Mouse (Mus musculus): ENCODE data around the gene Acat3. TPM values are rescaled to one million over a fixed set of nuclear protein-coding genes. Genes with fewer than 3 reads are reported as not detected.
"Not testable (repeated sequence)": the region's sequence is repeated elsewhere in the genome, so short reads cannot be mapped to it uniquely, and the experiment has no call there.

Gene Acat3
- not detected for total RNA-seq (2021)
- long read RNA-seq, experiment 1, result 0 reads
- long read RNA-seq, experiment 2, result 0 reads

- no peak for DNase-seq
- intact Hi-C loops (cut with DNase I), result no loop called here
Observed at GRCm38 (mm10) chr17:12940151-12940805, at the start of gene Acat3. Acat3 (minus strand) TSS chr17:12940600.

DNA sequence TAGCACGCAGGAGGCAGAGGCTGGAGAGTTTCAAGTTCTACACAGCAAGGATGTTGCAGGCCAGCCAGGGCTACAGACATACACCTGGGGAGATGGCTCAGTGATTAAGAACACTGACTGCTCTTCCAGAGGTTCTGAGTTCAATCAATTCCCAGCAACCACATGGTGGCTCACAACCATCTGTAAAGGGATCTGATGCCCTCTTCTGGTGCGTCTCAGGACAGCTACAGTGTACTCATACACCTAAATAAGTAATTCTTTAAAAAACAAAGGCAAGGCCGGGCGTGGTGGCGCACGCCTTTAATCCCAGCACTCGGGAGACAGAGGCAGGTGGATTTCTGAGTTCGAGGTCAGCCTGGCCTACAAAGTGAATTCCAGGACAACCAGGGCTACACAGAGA is 47.7 kb upstream of the Acat3 start:
- DNase-seq; intact Hi-C loops (cut with DNase I): not testable (repeated sequence)

- intact Hi-C loops (cut with DNase I), result no loop called here
- DNase-seq, result no peak
Observed at GRCm38 (mm10) chr17:12983988-12984387, 43.6 kb upstream of the Acat3 start.

DNA sequence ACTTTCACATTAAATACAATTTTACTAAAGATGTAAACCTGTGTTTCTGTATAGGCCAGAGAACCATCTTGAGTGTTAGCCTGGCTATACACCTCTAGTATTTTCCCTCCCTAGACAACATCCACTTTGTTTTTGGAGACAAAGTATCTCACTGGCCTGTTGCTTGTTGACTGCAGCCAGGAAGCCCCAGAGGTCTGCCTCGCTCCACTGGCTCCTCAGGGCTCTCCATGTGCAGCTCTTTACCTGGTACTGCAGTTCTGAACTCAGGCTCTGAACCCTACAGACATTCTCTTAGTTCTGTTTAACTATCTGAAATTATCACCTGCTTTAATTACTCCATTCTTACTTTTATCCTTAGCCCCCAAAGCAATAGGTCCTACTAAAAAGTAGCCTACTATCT is 38.1 kb upstream of the Acat3 start:
- DNase-seq, result no peak
- intact Hi-C loops (cut with DNase I), result loop anchor here (5.0 kb wide), 1 partner anchor 61 kb away; the partner anchor contains the start of genes Mrpl18 and Tcp1

DNA sequence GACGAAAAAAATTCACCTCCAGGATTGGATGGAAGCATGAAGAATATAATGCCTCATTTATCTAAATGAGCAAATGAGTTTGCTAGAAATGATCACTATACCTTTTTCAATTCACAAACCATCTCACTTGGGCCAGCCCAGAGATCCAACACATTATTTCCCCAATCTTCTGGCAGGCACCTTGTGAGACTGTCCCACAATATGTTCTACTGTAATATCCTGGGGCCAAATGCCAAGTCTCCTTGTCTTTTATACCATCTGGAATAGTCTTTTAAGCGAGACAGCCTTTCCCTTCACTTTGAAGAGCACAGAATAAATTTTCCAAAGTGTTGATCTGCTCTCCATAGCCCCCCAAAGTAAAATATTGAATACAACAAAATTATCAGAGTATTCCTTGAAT is 33.5 kb upstream of the Acat3 start:
- intact Hi-C loops (cut with DNase I), result no loop called here
- no peak for DNase-seq

DNA sequence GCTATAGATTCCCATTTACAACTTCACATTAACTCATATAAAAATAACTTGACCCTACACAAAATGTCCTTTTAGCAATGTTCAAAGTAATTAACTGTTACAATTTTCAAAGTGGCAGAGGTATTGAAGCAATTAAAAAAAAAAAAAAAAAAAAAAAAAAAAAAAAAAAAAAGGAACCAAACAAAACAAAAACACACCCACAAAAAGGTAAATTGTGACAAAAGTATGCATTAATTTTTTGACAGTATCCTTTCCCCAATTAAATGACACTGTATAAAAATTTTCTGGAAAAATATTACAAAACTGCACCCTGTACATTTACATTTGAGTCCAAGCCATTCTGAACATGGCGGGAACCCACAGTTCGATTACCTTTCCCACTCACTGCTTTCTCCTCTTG is 26.8 kb upstream of the Acat3 start:
- intact Hi-C loops (cut with DNase I), result no loop called here
- no peak for DNase-seq

- DNase-seq, result no peak
- intact Hi-C loops (cut with DNase I), result loop anchor here (5.0 kb wide), 1 partner anchor 41 kb away; no protein-coding TSS in a partner anchor
Observed at GRCm38 (mm10) chr17:12963476-12963875, 23.1 kb upstream of the Acat3 start.

GRCm38 (mm10) chr17:12960331-12960873 is 20.0 kb upstream of the Acat3 start, which contains the start of gene Acat2:
Acat2 (minus strand) TSS chr17:12960747.
- intact Hi-C loops (cut with DNase I), result loop anchor here (5.0 kb wide), 1 partner anchor 38 kb away; no protein-coding TSS in a partner anchor
- DNase-seq, result peak; percentile 89 to 93

- intact Hi-C loops (cut with DNase I); DNase-seq: not testable (repeated sequence)
Observed at GRCm38 (mm10) chr17:12959377-12959776, 19.0 kb upstream of the Acat3 start.

DNA sequence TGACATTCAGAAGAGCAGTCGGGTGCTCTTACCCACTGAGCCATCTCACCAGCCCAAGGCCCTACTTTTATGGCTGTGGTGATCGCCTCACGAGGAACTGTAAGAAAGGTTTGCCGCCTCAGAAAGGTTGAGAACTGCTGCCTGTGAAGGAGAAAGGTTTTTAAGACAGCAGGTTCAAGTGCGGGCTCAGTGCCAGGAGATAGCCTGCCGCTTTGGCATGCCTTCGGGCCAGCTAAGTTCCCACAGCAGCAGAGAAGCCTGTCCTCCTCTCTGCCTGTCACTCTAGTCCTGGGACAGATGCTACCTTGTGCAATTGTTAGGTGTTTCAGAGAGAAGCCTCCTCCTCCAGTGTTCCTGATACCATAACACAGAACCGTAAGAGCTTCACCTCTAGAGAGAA is 16.3 kb upstream of the Acat3 start:
- no peak for DNase-seq
- intact Hi-C loops (cut with DNase I), result no loop called here

DNA sequence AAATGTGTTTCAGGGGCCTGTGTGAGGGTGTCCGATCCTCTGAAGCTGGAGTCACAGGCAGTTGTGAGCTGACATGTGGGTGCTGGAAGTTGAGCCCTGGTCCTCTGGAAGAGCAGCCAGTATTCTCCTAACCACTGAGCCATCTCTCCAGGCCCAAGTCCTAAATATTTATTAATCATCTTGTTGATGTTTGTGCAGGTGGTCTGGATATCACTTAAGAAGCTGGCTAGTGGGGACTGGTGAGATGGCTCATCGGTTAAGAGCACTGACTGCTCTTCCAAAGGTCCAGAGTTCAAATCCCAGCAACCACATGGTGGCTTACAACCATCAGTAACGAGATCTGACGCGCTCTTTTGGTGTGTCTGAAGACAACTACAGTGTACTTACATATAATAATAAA is 9.3 kb upstream of the Acat3 start:
- no peak for DNase-seq
- intact Hi-C loops (cut with DNase I), result no loop called here

DNA sequence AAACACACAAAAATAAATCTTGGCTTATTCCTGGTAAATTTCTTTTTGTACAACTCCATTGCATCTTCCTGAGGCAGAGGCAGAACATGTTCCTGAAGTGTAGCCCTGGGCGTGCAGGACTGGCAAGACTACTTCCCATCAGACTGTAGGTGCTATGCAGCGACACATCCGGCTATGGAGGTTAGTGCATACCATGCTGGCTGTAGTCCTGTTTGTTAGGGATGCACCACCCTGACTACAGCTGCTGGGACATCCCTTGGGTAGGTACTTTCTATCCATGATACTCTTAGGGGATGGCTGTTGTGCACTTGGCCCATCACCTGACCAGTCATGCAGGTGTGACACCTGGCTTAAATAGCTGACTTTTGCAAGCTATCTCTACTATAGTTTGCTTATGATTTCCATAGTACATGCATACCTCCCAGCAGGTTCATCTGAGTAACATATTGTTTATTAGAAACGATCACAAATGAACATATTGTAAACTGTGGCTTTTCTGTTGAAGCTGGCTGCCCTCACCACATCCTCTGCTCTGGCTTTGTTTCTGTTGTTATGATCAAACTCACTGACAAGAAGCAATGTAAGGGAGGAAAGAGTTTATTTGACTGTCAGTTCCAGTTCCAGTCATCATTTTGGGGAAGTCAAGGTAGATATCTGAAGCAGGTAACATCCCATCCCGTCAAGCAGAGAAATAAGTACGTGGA is 2.2 kb upstream of the Acat3 start:
- no peak for DNase-seq
- intact Hi-C loops (cut with DNase I), result no loop called here

DNA sequence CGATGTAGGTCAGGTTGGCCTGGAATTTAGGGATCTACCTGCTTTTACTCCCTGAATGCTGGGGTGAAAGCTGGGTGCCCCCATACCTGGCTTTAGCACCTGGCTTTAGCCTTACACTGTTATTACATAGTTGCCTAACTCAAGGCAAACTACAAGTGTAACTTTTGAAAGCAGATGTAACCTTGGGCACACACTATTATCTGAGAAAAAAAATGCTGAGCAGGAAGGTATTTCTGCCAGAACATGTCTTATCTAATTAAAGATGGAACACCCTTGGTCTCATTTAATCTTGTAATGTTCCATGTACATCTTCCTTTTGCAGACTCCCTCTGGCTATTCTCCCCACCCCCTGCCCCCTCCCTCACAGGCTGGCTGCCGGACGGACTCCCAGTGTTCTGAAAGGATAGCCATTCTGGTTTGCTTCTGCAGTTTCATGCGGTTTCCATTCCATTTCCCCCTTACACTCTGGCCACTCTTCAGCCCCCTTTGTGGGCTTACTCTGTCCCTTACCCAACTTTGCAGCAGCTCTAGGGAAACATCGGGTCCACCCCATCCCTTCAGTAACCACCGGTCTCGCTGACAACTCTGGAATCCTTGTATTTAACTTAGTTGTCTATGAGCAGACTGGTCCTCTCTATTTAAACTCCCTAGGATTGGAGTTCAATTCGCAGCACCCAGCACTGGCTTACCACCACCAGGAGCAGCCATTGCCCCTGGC is 1.3 kb upstream of the Acat3 start:
- intact Hi-C loops (cut with DNase I), result no loop called here
- no peak for DNase-seq

- intact Hi-C loops (cut with DNase I), result loop anchor here (5.0 kb wide), 1 partner anchor 57 kb away; no protein-coding TSS in a partner anchor
- DNase-seq, result not testable (repeated sequence)
Observed at GRCm38 (mm10) chr17:12939377-12940148, 837 bp downstream of the Acat3 start.

- DNase-seq, result no peak
- intact Hi-C loops (cut with DNase I), result loop anchor here (5.0 kb wide), 1 partner anchor 56 kb away; no protein-coding TSS in a partner anchor
Observed at GRCm38 (mm10) chr17:12938077-12938476, 2.3 kb downstream of the Acat3 start.

DNA sequence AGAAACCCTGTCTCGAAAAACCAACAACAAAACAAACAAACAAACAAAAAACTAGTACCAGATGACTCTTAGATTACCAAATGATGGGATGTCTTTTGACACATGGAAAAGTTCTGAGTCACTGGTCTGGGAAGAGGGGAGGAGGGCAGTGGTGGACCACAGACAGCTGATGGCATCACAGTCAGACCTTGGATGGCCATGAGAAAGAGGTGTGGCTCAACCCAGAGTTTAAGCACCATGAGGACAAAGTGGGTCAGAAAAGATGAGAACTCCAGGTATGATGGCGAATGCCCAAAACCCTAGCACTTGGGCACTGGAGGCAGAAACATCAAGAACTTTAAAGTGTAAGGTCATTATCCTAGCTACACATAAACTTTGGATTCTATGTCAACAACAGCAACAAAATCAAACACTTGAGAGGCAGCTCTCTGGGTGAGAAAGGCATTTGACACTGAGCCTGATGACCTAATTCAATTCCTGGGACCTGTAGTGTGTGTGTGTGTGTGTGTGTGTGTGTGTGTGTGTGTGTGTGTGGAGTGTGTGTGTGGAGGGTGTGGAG is 2.9 kb downstream of the Acat3 start:
- intact Hi-C loops (cut with DNase I), result loop anchor here (5.0 kb wide), 1 partner anchor 55 kb away; no protein-coding TSS in a partner anchor
- DNase-seq, result no peak

DNA sequence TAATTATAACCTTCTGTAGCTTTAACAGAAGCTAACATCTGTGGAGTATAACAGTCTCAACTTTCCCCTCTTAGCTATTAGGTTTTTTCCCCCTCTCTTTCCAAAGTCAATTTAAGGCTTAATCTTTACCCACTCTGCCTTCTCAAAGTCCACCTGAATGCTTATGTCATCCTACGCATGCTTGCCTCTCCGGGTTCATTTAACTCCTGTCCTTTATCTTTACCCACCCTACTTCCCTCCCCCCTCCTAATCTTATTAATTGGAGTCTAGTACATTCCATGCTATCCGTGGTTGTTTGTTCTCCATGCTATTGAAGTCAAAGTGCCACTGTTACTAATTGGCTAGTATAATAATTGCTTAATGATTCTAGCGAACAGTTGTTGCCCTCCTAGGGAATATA is 4.7 kb downstream of the Acat3 start:
- intact Hi-C loops (cut with DNase I), result loop anchor here (5.0 kb wide), 1 partner anchor 53 kb away; no protein-coding TSS in a partner anchor
- DNase-seq, result no peak

DNA sequence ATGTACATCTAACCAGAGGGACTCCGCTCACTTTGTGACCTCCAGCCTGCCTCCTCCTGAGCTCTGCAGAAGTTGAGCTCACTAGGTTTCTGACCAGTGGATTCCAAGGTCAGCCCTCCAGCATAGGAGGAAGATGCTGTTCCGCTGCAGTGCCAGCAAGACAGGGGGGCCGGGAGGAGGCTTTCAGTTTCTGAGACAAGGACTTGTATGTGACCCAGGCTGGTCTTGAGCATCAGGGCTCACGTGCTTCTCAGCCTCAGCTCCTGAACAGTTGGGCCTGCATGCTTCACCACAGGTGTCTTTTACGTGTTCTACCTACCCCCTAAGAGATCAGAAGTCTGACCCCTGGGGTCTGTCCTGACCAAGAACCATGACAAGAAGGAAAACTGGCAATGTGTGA is 8.8 kb downstream of the Acat3 start:
- DNase-seq; intact Hi-C loops (cut with DNase I): not testable (repeated sequence)

GRCm38 (mm10) chr17:12925703-12926180 is 14.7 kb downstream of the Acat3 start:
- DNase-seq, result no peak
- intact Hi-C loops (cut with DNase I), result no loop called here
